Mouse (Mus musculus): ENCODE results near the gene Uhmk1. TPM values are rescaled to one million over a fixed set of nuclear protein-coding genes. Genes with fewer than 3 reads are reported as not detected.
A peak's percentile ranks its signal among the peaks of the same experiment; 100 is the strongest.

The Uhmk1 gene
- polyA plus RNA-seq, 2 experiments: 10.3 to 15.4 TPM

DNA sequence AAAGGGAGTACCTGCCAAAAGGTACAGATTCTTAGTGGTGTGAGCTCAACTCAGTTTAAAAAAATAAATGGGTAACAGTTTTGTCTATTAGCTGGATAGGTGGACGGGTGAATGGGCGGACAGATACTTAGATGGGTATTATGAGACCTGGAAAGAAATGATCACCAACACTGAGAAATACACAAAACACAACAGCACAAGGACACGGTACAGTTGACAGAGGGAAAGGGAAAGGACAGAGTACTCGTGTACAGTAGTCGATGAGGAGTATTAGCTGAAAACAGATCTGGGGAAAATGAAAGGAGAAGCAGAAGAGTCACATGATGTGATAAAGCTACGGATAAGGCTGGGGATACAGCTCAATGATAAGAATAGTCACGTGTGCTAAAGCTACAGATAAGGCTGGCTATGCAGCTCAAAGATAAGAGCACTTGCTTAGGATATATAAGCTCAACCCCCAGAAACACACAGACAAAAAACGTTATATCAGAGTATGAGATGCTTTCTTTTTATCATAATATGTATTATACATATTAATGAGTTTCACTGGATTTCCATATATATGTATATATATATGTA, 38.4 kb downstream of the Uhmk1 start:
- Histone ChIP-seq H3K4me1 (ENCODE audit: control insufficient read depth, insufficient read depth, low read length) (peaks cover 5% of the 10 kb centered on the region), H3K9me3 (ENCODE audit: control insufficient read depth, low read length) (no peaks in the 10 kb centered on the region), H3K4me2 (replicated peaks; ENCODE audit: low read depth, low read length, severe bottlenecking) (no peak overlapping the region), H3K36me3 (ENCODE audit: control insufficient read depth, insufficient read depth, low read length) (no peaks in the 10 kb centered on the region), H3K9ac (ENCODE audit: low read depth, low read length, severe bottlenecking) (no peak overlapping the region), H3K4me3 (replicated peaks; ENCODE audit: low read length) (no peak overlapping the region), H3K27me3 (ENCODE audit: control insufficient read depth, insufficient read depth, low read length) (no peaks in the 10 kb centered on the region), H3K27ac (replicated peaks; ENCODE audit: low read depth, low read length) (no peak overlapping the region)
- no peak for TF ChIP-seq POLR2A (IDR thresholded peaks at IDR 0.05; ENCODE audit: borderline replicate concordance, extremely low read depth, insufficient read depth, insufficient read length)
- 87% methylated on average over 8 of the region's 8 CpGs for WGBS
- no peak for DNase-seq (ENCODE audit: low spot score)
- ATAC-seq (ENCODE audit: low FRiP score, low read depth): no peak

DNA sequence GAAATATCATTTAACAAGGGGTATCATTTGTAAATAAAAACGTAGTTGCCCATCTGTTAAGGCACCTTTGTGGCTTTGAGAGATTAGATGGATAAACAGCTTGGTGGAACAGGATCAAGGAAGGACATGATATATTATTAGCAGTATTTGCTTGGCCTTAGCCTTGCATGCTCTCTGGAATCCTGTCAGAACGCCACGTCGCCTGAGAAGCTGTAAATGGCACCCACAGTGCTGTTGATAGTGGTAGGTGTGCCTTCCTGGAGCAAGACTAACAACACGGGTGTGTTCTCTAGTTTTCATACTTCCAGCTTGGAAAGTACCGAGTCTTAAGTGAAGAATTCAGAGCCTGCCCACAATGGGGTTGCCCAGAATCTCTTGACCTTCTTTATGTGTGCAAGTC, 39.3 kb downstream of the Uhmk1 start:
- peak overlapping the region; percentile 76; the same call in 1 of the 2 replicates for H3K4me2 ChIP-seq (replicated peaks; ENCODE audit: low read depth, low read length, severe bottlenecking)
- ATAC-seq (ENCODE audit: low FRiP score, low read depth): no peak
- H3K27me3 ChIP-seq (ENCODE audit: control insufficient read depth, insufficient read depth, low read length): no peaks in the 10 kb centered on the region
- no peak for DNase-seq (ENCODE audit: low spot score)
- H3K4me1 ChIP-seq (ENCODE audit: control insufficient read depth, insufficient read depth, low read length): peaks cover 5% of the 10 kb centered on the region
- H3K9me3 ChIP-seq (ENCODE audit: control insufficient read depth, low read length): no peaks in the 10 kb centered on the region
- H3K27ac ChIP-seq (replicated peaks; ENCODE audit: low read depth, low read length): no peak overlapping the region
- H3K9ac ChIP-seq (ENCODE audit: low read depth, low read length, severe bottlenecking): no peak overlapping the region
- no peak overlapping the region for H3K4me3 ChIP-seq (replicated peaks; ENCODE audit: low read length)
- WGBS: 48% methylated on average over 6 of the region's 6 CpGs
- no peaks in the 10 kb centered on the region for H3K36me3 ChIP-seq (ENCODE audit: control insufficient read depth, insufficient read depth, low read length)
- TF ChIP-seq POLR2A (IDR thresholded peaks at IDR 0.05; ENCODE audit: borderline replicate concordance, extremely low read depth, insufficient read depth, insufficient read length): no peak

DNA sequence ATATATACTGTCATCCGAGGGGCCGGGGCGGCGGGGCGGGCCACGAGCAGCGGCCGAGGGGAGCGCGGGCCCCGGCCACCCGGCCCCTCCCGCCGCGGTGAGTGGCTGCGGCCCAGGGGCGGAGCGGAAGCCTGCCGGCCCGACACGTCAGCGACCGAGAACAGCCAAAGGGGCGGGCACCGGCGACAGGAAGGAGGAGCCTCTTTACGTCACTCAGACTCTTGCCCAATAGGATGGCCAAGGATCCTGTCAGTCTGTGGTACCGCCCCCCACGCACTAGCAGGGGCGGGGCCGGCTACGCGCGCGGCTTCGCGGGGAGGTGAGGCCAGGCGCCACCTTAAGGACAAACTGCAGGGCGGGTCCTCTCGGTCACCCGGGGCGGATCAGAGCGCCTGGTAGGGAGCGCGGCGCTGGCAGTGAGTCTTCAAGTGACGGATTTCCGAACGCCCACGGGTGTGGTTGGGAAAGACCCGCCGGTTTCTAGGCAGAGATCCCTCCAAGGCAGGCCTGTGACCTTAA, 40.3 kb downstream of the Uhmk1 start, which contains the start of gene Uap1:
Gene Uap1, minus strand, starts transcription at position 144 of the 519 bp plus-strand sequence.
- H3K4me3 ChIP-seq (replicated peaks; ENCODE audit: low read length): peak within 1 kb of the TSS; percentile 79
- peak; percentile 99 for DNase-seq (ENCODE audit: low spot score)
- 0% methylated on average over 25 of the region's 52 CpGs for WGBS
- ATAC-seq (ENCODE audit: low FRiP score, low read depth): peak; percentile 99
- peaks cover 5% of the 10 kb centered on the region for H3K4me1 ChIP-seq (ENCODE audit: control insufficient read depth, insufficient read depth, low read length)
- H3K9ac ChIP-seq (ENCODE audit: low read depth, low read length, severe bottlenecking): peak within 1 kb of the TSS; percentile 80
- peak; percentile 95 for TF ChIP-seq POLR2A (IDR thresholded peaks at IDR 0.05; ENCODE audit: borderline replicate concordance, extremely low read depth, insufficient read depth, insufficient read length)
- H3K36me3 ChIP-seq (ENCODE audit: control insufficient read depth, insufficient read depth, low read length): no peaks in the 10 kb centered on the region
- H3K4me2 ChIP-seq (replicated peaks; ENCODE audit: low read depth, low read length, severe bottlenecking): peak within 1 kb of the TSS; percentile 76
- peak within 1 kb of the TSS; percentile 84 for H3K27ac ChIP-seq (replicated peaks; ENCODE audit: low read depth, low read length)
- H3K27me3 ChIP-seq (ENCODE audit: control insufficient read depth, insufficient read depth, low read length): no peaks in the 10 kb centered on the region
- no peaks in the 10 kb centered on the region for H3K9me3 ChIP-seq (ENCODE audit: control insufficient read depth, low read length)

DNA sequence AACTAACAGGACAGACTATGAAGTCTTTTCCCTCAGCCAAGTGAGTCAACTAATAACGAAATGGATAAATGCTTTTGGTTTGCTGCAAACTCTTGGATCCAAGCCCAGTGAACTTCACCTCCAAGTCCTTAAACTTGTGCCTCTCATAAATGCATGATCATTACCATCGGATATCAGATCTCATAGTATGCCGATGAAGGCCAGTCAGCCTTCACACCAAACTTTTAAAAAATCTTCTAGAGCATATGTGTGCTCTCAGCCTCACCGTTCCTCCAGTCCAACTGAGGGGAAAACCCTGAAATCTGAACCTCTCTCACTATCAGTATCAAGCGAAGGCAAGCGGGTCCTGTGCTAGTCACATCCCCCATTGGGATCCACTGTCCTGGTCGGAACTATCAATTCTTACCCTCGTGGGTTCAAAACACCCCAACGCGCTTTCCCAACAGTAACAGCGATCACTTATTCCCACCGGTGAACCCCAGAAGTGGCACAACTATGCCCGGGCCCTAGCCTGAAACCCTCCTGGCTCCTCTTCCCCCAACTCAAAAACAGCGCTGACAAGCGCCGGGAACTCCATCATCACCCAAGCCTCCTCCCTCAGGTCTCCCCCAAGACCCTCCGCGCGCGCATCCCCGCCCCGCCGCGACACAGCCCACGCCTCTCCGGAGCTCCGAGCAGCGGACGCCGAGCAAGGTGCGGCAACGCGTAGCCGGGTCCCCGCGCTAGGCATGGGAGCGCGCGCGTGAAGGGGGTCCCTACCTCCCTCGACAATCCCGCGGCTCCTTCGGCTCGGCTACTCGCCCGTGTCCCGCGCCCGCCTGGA, 41.0 kb downstream of the Uhmk1 start:
- DNase-seq (ENCODE audit: low spot score): peak; percentile 38
- WGBS: under 1% methylated on average over 24 of the region's 50 CpGs
- no peaks in the 10 kb centered on the region for H3K36me3 ChIP-seq (ENCODE audit: control insufficient read depth, insufficient read depth, low read length)
- no peaks in the 10 kb centered on the region for H3K9me3 ChIP-seq (ENCODE audit: control insufficient read depth, low read length)
- peak; percentile 74 for ATAC-seq (ENCODE audit: low FRiP score, low read depth)
- no peaks in the 10 kb centered on the region for H3K27me3 ChIP-seq (ENCODE audit: control insufficient read depth, insufficient read depth, low read length)
- peak overlapping the region; percentile 84 for H3K27ac ChIP-seq (replicated peaks; ENCODE audit: low read depth, low read length)
- H3K4me1 ChIP-seq (ENCODE audit: control insufficient read depth, insufficient read depth, low read length): peaks cover 5% of the 10 kb centered on the region
- peak overlapping the region; percentile 79 for H3K4me3 ChIP-seq (replicated peaks; ENCODE audit: low read length)
- peak overlapping the region; percentile 80 for H3K9ac ChIP-seq (ENCODE audit: low read depth, low read length, severe bottlenecking)
- TF ChIP-seq POLR2A (IDR thresholded peaks at IDR 0.05; ENCODE audit: borderline replicate concordance, extremely low read depth, insufficient read depth, insufficient read length): no peak
- H3K4me2 ChIP-seq (replicated peaks; ENCODE audit: low read depth, low read length, severe bottlenecking): peak overlapping the region; percentile 62

DNA sequence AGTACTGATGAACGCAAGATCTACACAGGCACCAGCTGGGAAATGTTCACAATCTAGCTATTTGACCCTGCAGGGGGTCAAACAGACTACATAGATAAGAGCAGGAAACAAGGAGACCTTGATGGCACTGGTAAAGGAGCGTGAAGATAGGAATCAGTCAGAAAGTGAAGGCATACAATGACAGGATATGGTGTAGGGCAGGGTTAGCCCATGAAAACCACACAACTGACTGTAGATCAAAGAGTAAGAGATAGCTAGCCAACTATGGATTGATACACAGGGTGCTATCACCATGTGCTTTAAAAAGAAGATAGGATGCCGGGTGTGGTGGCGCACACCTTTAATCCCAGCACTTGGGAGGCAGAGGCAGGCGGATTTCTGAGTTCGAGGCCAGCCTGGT, 47.4 kb downstream of the Uhmk1 start:
- 91% methylated on average over 6 of the region's 6 CpGs for WGBS
- no peak for DNase-seq (ENCODE audit: low spot score)
- Histone ChIP-seq H3K27ac (replicated peaks; ENCODE audit: low read depth, low read length) (no peak overlapping the region), H3K36me3 (ENCODE audit: control insufficient read depth, insufficient read depth, low read length) (peaks cover 29% of the 10 kb centered on the region), H3K4me1 (ENCODE audit: control insufficient read depth, insufficient read depth, low read length) (no peaks in the 10 kb centered on the region), H3K4me2 (replicated peaks; ENCODE audit: low read depth, low read length, severe bottlenecking) (no peak overlapping the region), H3K4me3 (replicated peaks; ENCODE audit: low read length) (no peak overlapping the region), H3K9ac (ENCODE audit: low read depth, low read length, severe bottlenecking) (no peak overlapping the region), H3K27me3 (ENCODE audit: control insufficient read depth, insufficient read depth, low read length) (no peaks in the 10 kb centered on the region), H3K9me3 (ENCODE audit: control insufficient read depth, low read length) (no peaks in the 10 kb centered on the region)
- no peak for TF ChIP-seq POLR2A (IDR thresholded peaks at IDR 0.05; ENCODE audit: borderline replicate concordance, extremely low read depth, insufficient read depth, insufficient read length)
- ATAC-seq (ENCODE audit: low FRiP score, low read depth): no peak

Measured in limb, embryonic 14.5 days (tissue).